Mouse (Mus musculus) hindbrain, embryonic 11.5 days (tissue): ENCODE measurements around the gene H2afb3. TPM values are rescaled to one million over a fixed set of nuclear protein-coding genes. Genes with fewer than 3 reads are reported as not detected.
"Not testable (repeated sequence)": the region's sequence is repeated elsewhere in the genome, so short reads cannot be mapped to it uniquely, and the experiment has no call there.

Experiments
- ATAC-seq: fragments of 200-750 bp; cut with Nextera tagmentation; 2 replicates; pipeline ENCODE4 v1.8.0; 2017; ENCODE audit warnings: mild to moderate bottlenecking, moderate TSS enrichment, moderate library complexity; ENCODE audit not compliant: low FRiP score
- DNase-seq: peaks from one replicate; pipeline ENCODE4 v3.0.0-alpha.2; 2015; ENCODE audit warnings: low spot score
- H3K27ac ChIP-seq: fragments of 300-500 bp; sonication (generic); 2 replicates; pipeline ENCODE4 v1.5.1; 2014; ENCODE audit warnings: mild to moderate bottlenecking, low read depth, low read length
- H3K27me3 ChIP-seq: fragments of 300-500 bp; sonication (generic); 2 replicates; pipeline ENCODE4 v1.6.1; 2014; ENCODE audit warnings: mild to moderate bottlenecking, low read length, moderate library complexity, mixed read lengths; ENCODE audit not compliant: control insufficient read depth, insufficient read depth
- H3K36me3 ChIP-seq: fragments of 300-500 bp; sonication (generic); 2 replicates; pipeline ENCODE4 v1.6.1; 2014; ENCODE audit warnings: mild to moderate bottlenecking, low read length, moderate library complexity, mixed read lengths; ENCODE audit not compliant: control insufficient read depth, insufficient read depth
- H3K4me1 ChIP-seq: fragments of 300-500 bp; sonication (generic); replicated peaks from 2 replicates; pipeline ENCODE4 v1.6.1; 2014; ENCODE audit warnings: low read length, mixed read lengths; ENCODE audit not compliant: control insufficient read depth, insufficient read depth
- H3K4me2 ChIP-seq: fragments of 300-500 bp; sonication (generic); replicated peaks from 2 replicates; pipeline ENCODE4 v1.6.1; 2014; ENCODE audit warnings: mild to moderate bottlenecking, low read depth, low read length
- H3K4me3 ChIP-seq: fragments of 300-500 bp; sonication (generic); 2 replicates; pipeline ENCODE4 v1.5.1; 2014; ENCODE audit warnings: low read depth, low read length
- H3K9ac ChIP-seq: fragments of 300-500 bp; sonication (generic); 2 replicates; pipeline ENCODE4 v1.6.1; 2014; ENCODE audit warnings: low read depth, low read length
- H3K9me3 ChIP-seq: fragments of 300-500 bp; sonication (generic); 2 replicates; pipeline ENCODE4 v1.6.1; 2016; ENCODE audit warnings: low read length; ENCODE audit not compliant: control insufficient read depth
- WGBS: fragments of 180-500 bp; shearing (Covaris S2); extraction: QIAGEN DNeasy Blood & Tissue Kit; methylation state at CpG from one replicate; pipeline ENCODE4 v1.1.7; 2014; 5-methylcytosine and 5-hydroxymethylcytosine counted together
- polyA plus RNA-seq: library from polyadenylated mRNA; unstranded; fragments of >200 nt; fragmentation: Nextera tagmentation; extraction: Ambion mirVana; gene quantifications from 2 replicates; pipeline ENCODE4 v1.2.1, GENCODE M21; 2014

The H2afb3 gene
- not detected in 2 replicates for polyA plus RNA-seq

GRCm38 (mm10) chrX:120312995-120313394 is at the start of gene H2afb3:
H2afb3 (minus strand) TSS chrX:120313095.
- not testable (repeated sequence) for H3K27me3 ChIP-seq, ATAC-seq, H3K4me3 ChIP-seq, H3K9ac ChIP-seq, H3K4me1 ChIP-seq, H3K9me3 ChIP-seq, H3K27ac ChIP-seq, H3K4me2 ChIP-seq, DNase-seq, H3K36me3 ChIP-seq
- 80% methylated on average over 8 of the region's 10 CpGs for WGBS

GRCm38 (mm10) chrX:120301469-120302175 is 11.3 kb downstream of the H2afb3 start:
- Histone ChIP-seq H3K27ac (no peak overlapping the region), H3K36me3 (no peaks in the 10 kb centered on the region), H3K27me3 (no peaks in the 10 kb centered on the region), H3K9me3 (no peaks in the 10 kb centered on the region), H3K4me1 (no peaks in the 10 kb centered on the region), H3K4me2 (no peak overlapping the region), H3K9ac (no peak overlapping the region), H3K4me3 (no peak overlapping the region)
- WGBS = 68% methylated on average over 2 of the region's 2 CpGs
- ATAC-seq (no peak), DNase-seq (no peak)

GRCm38 (mm10) chrX:120292832-120293750 is 19.8 kb downstream of the H2afb3 start:
- ATAC-seq (peak; percentile 81), DNase-seq (peak; percentile 67)
- H3K4me3 ChIP-seq = peak overlapping the region; percentile 38
- H3K4me1 ChIP-seq = no peaks in the 10 kb centered on the region
- H3K36me3 ChIP-seq = no peaks in the 10 kb centered on the region
- H3K27me3 ChIP-seq = no peaks in the 10 kb centered on the region
- H3K9ac ChIP-seq = 0 out of 2 replicates have a peak overlapping the region, but pooled peaks have one; percentile 27
- no peak overlapping the region for H3K27ac ChIP-seq
- H3K9me3 ChIP-seq = no peaks in the 10 kb centered on the region
- 4% methylated on average over 22 of the region's 46 CpGs for WGBS
- peak overlapping the region; percentile 72 for H3K4me2 ChIP-seq

GRCm38 (mm10) chrX:120291696-120292095 is 21.2 kb downstream of the H2afb3 start:
- no peaks in the 10 kb centered on the region for H3K4me1 ChIP-seq
- peak overlapping the region; percentile 72 for H3K4me2 ChIP-seq
- H3K9me3 ChIP-seq = no peaks in the 10 kb centered on the region
- H3K36me3 ChIP-seq = no peaks in the 10 kb centered on the region
- WGBS = 12% methylated on average over 13 of the region's 13 CpGs
- H3K27ac ChIP-seq = no peak overlapping the region
- ATAC-seq (no peak), DNase-seq (peak; percentile 31)
- no peaks in the 10 kb centered on the region for H3K27me3 ChIP-seq
- H3K4me3 ChIP-seq = peak overlapping the region; percentile 38; the same call in 1 of the 2 replicates
- H3K9ac ChIP-seq = no peak overlapping the region

- Histone ChIP-seq H3K4me1 (no peaks in the 10 kb centered on the region), H3K27me3 (no peaks in the 10 kb centered on the region), H3K9ac (no peak overlapping the region), H3K27ac (no peak overlapping the region), H3K4me2 (peak overlapping the region; percentile 72), H3K4me3 (peak overlapping the region; percentile 38), H3K36me3 (no peaks in the 10 kb centered on the region), H3K9me3 (no peaks in the 10 kb centered on the region)
- WGBS = 8% methylated on average over 18 of the region's 18 CpGs
- ATAC-seq (no peak), DNase-seq (peak; percentile 35)
Observed at GRCm38 (mm10) chrX:120290900-120291280, 22.0 kb downstream of the H2afb3 start.

- peak within 1 kb of the TSS; percentile 38 for H3K4me3 ChIP-seq
- H3K4me2 ChIP-seq = peak within 1 kb of the TSS; percentile 72
- no peak within 1 kb of the TSS for H3K27ac ChIP-seq
- H3K36me3 ChIP-seq = no peaks in the 10 kb centered on the region
- H3K4me1 ChIP-seq = no peaks in the 10 kb centered on the region
- DNase-seq = peak; percentile 62
- peak within 1 kb of the TSS; percentile 37 for H3K9ac ChIP-seq
- WGBS = 5% methylated on average over 32 of the region's 40 CpGs
- H3K27me3 ChIP-seq = no peaks in the 10 kb centered on the region
- no peaks in the 10 kb centered on the region for H3K9me3 ChIP-seq
- peak; percentile 87 for ATAC-seq
Observed at GRCm38 (mm10) chrX:120290011-120290899, 22.6 kb downstream of the H2afb3 start, which contains the start of gene Pcdh11x. Pcdh11x (plus strand) TSS chrX:120290259.

GRCm38 (mm10) chrX:120287502-120287901 is 25.4 kb downstream of the H2afb3 start:
- ATAC-seq = no peak
- Histone ChIP-seq H3K4me2 (no peak overlapping the region), H3K36me3 (no peaks in the 10 kb centered on the region), H3K4me3 (no peak overlapping the region), H3K9me3 (no peaks in the 10 kb centered on the region), H3K9ac (no peak overlapping the region), H3K4me1 (no peaks in the 10 kb centered on the region), H3K27ac (no peak overlapping the region), H3K27me3 (no peaks in the 10 kb centered on the region)
- no peak for DNase-seq
- 31% methylated on average over 1 of the region's 1 CpGs for WGBS

- DNase-seq (peak; percentile 3), ATAC-seq (no peak)
- H3K9ac ChIP-seq = no peak overlapping the region
- no peaks in the 10 kb centered on the region for H3K9me3 ChIP-seq
- H3K4me1 ChIP-seq = no peaks in the 10 kb centered on the region
- no peaks in the 10 kb centered on the region for H3K36me3 ChIP-seq
- no peaks in the 10 kb centered on the region for H3K27me3 ChIP-seq
- no peak overlapping the region for H3K27ac ChIP-seq
- no peak overlapping the region for H3K4me2 ChIP-seq
- H3K4me3 ChIP-seq = no peak overlapping the region
Observed at GRCm38 (mm10) chrX:120285522-120285921, 27.4 kb downstream of the H2afb3 start.
